Mouse (Mus musculus): ENCODE measurements around the gene Khdrbs2. TPM values are rescaled to one million over a fixed set of nuclear protein-coding genes. Genes with fewer than 3 reads are reported as not detected.

Khdrbs2 gene
- not detected for total RNA-seq (2022)

GRCm38 (mm10) chr1:32172506-32173239 lies at the start of gene Khdrbs2:
TSS of gene Khdrbs2 (plus strand) at chr1:32172714.
- no peak for DNase-seq (ENCODE audit: low spot score in 2 of 2)

GRCm38 (mm10) chr1:32174566-32174965 lies 2.1 kb downstream of the Khdrbs2 start:
- DNase-seq (ENCODE audit: low spot score in 2 of 2), result no peak

GRCm38 (mm10) chr1:32199664-32200260 lies 27.2 kb downstream of the Khdrbs2 start:
- no peak for DNase-seq (ENCODE audit: low spot score in 2 of 2)

- DNase-seq (ENCODE audit: low spot score in 2 of 2), result no peak
Observed at GRCm38 (mm10) chr1:32248443-32248842, 75.9 kb downstream of the Khdrbs2 start.

- DNase-seq (ENCODE audit: low spot score in 2 of 2), result no peak
Observed at GRCm38 (mm10) chr1:32249602-32250001, 77.1 kb downstream of the Khdrbs2 start.

- no peak for DNase-seq (ENCODE audit: low spot score in 2 of 2)
Observed at GRCm38 (mm10) chr1:32250337-32250736, 77.8 kb downstream of the Khdrbs2 start.

GRCm38 (mm10) chr1:32258942-32259341 lies 86.4 kb downstream of the Khdrbs2 start:
- no peak for DNase-seq (ENCODE audit: low spot score in 2 of 2)

GRCm38 (mm10) chr1:32270519-32270918 lies 98.0 kb downstream of the Khdrbs2 start:
- no peak for DNase-seq (ENCODE audit: low spot score in 2 of 2)

GRCm38 (mm10) chr1:32294702-32295101 lies 122.2 kb downstream of the Khdrbs2 start:
- no peak for DNase-seq (ENCODE audit: low spot score in 2 of 2)

- DNase-seq (ENCODE audit: low spot score in 2 of 2), result no peak
Observed at GRCm38 (mm10) chr1:32301391-32301790, 128.9 kb downstream of the Khdrbs2 start.

GRCm38 (mm10) chr1:32309074-32309473 lies 136.6 kb downstream of the Khdrbs2 start:
- DNase-seq (ENCODE audit: low spot score in 2 of 2), result no peak

GRCm38 (mm10) chr1:32309637-32310036 lies 137.1 kb downstream of the Khdrbs2 start:
- no peak for DNase-seq (ENCODE audit: low spot score in 2 of 2)

- DNase-seq (ENCODE audit: low spot score in 2 of 2), result no peak
Observed at GRCm38 (mm10) chr1:32339108-32339507, 166.6 kb downstream of the Khdrbs2 start.

- no peak for DNase-seq (ENCODE audit: low spot score in 2 of 2)
Observed at GRCm38 (mm10) chr1:32347538-32347937, 175.0 kb downstream of the Khdrbs2 start.

- no peak for DNase-seq (ENCODE audit: low spot score in 2 of 2)
Observed at GRCm38 (mm10) chr1:32352076-32352475, 179.6 kb downstream of the Khdrbs2 start.

GRCm38 (mm10) chr1:32363539-32363938 lies 191.0 kb downstream of the Khdrbs2 start:
- no peak for DNase-seq (ENCODE audit: low spot score in 2 of 2)

GRCm38 (mm10) chr1:32397553-32397952 lies 225.0 kb downstream of the Khdrbs2 start:
- DNase-seq (ENCODE audit: low spot score in 2 of 2), result no peak

GRCm38 (mm10) chr1:32407651-32408050 lies 235.1 kb downstream of the Khdrbs2 start:
- DNase-seq (ENCODE audit: low spot score in 2 of 2), result no peak

GRCm38 (mm10) chr1:32428410-32428809 lies 255.9 kb downstream of the Khdrbs2 start:
- no peak for DNase-seq (ENCODE audit: low spot score in 2 of 2)

- no peak for DNase-seq (ENCODE audit: low spot score in 2 of 2)
Observed at GRCm38 (mm10) chr1:32429493-32429892, 257.0 kb downstream of the Khdrbs2 start.

- no peak for DNase-seq (ENCODE audit: low spot score in 2 of 2)
Observed at GRCm38 (mm10) chr1:32430516-32430915, 258.0 kb downstream of the Khdrbs2 start.

- DNase-seq (ENCODE audit: low spot score in 2 of 2), result no peak
Observed at GRCm38 (mm10) chr1:32433118-32433517, 260.6 kb downstream of the Khdrbs2 start.

- DNase-seq (ENCODE audit: low spot score in 2 of 2), result no peak
Observed at GRCm38 (mm10) chr1:32443927-32444326, 271.4 kb downstream of the Khdrbs2 start.
